Mouse (Mus musculus) stomach, postnatal 0 days (tissue): ENCODE results near the gene Pus7l.

ENCODE experiments used
- CTCF ChIP-seq: IDR thresholded peaks from 2 replicates; pipeline ENCODE4 v1.5.1; 2016; ENCODE audit warnings: antibody characterized with exemption, low read depth, mild to moderate bottlenecking, moderate library complexity
- EP300 ChIP-seq: optimal IDR thresholded peaks from 2 replicates; pipeline ENCODE3; 2016; ENCODE audit warnings: antibody characterized with exemption

- TF ChIP-seq CTCF (no peak), EP300 (no peak)
These were observed 15.7 kb upstream of the Pus7l start for GRCm38 (mm10) chr15:94558895-94559656.
